Mouse (Mus musculus): ENCODE results near the gene Zscan2. TPM values are rescaled to one million over a fixed set of nuclear protein-coding genes. Genes with fewer than 3 reads are reported as not detected.

The Zscan2 gene
- total RNA-seq, 2 experiments from 2014 or later: 13.5 to 14.4 TPM

DNA sequence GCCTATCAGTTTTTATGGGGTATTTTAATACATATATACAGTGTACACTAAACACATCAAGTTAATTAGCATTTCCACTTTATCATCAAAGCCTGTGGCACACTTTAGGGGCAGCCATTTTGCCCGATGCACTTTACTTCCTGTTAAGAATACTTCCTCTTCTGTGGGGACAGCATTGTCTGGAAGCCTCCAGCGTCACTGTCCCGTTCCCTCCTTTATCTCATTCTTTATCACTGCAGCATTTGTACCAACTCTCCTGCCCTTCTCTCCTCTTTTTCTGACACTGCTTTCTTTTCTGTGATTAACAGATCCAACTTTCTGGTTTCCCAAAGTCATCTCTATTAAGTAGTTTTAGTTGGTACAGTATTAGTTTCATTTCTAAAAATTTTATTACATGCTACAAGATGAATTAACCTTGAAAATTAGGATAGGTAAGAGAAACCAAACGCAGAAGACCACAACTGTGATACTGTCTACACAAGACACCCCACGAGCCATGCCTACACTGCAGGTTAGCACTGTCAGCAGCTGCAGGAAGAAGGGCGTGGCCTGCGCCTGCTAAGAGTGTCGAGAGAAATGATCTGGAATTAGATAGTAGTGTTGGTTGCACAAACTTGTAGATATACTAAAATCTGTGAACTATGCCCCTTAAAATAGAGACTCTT is 58.4 kb downstream of the Zscan2 start:
- no peak for DNase-seq (ENCODE audit: low spot score in 2 of 2)

DNA sequence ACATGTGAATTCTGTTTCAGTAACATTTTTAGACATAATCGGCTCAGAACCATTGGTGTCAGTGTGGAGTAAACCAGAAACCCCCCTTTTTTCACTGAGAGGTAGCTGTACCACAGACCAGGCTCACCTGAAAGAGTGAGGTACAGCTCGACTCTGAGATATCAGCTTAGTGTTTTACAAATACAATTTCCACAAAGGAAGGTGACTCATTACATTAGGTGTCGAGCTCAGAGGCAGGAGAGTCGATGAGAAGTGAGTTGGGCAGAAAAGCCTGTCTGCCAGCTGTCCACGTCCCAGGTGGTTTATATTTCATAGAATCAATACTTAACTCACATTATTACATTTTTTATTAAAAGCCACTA is 58.9 kb downstream of the Zscan2 start:
- DNase-seq (ENCODE audit: low spot score in 2 of 2): no peak

DNA sequence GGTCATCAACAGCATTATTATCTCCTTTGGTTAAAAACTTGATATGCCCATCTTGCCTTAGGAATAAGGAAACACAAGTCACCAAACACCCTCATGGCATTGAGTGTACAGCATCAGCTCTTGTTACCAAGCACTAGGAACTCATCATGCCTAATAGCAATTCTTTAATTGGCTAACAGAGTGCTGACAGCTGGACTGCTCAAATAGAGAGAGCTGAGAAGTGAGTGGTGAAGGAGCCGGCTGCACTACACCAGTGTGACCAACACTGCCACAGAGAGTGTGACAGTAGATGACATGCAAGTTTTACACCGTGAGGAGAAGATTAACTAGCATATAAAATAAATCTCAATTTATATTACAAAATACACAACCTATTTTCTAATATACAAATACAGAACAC is 62.4 kb downstream of the Zscan2 start:
- no peak for DNase-seq (ENCODE audit: low spot score in 2 of 2)

Other genes with a start within 250 kb of the Zscan2 start
- gene Crtc3, start 172.0 kb upstream of the Zscan2 start, total RNA-seq (2021): 10 to 100 TPM; 21.4 to 25.9 TPM
- gene Iqgap1, start 34.9 kb upstream of the Zscan2 start, total RNA-seq (2021): 10 to 100 TPM; 28.8 to 37.8 TPM
- 10 to 100 TPM; 28.4 to 33.4 TPM for gene Wdr73, start 40.3 kb downstream of the Zscan2 start, total RNA-seq (2021)
- gene Nmb, start 44.2 kb downstream of the Zscan2 start, total RNA-seq (2021): 10 to 100 TPM in 1 of 2 experiments, 1 to 10 TPM in 1; 9.9 to 12.7 TPM
- 10 to 100 TPM; 75.7 to 79.5 TPM for gene Sec11a, start 86.9 kb downstream of the Zscan2 start, total RNA-seq (2021)
- 10 to 100 TPM; 24.8 to 32.7 TPM for gene Zfp592, start 132.8 kb downstream of the Zscan2 start, total RNA-seq (2021)
- gene Alpk3, start 196.7 kb downstream of the Zscan2 start, total RNA-seq (2021): 1 to 10 TPM; 1.0 to 1.2 TPM

Measured in layer of hippocampus, postnatal 10 days (tissue).